Mouse (Mus musculus): Measurements from ENCODE around the gene Btbd6.

GRCm38 (mm10) chr12:112943669-112944068 is 32.6 kb upstream of the Btbd6 start:
- no peak for TF ChIP-seq CTCF (IDR thresholded peaks at IDR 0.05; ENCODE audit: insufficient read depth, low read length)
- TF ChIP-seq POLR2A (IDR thresholded peaks at IDR 0.05; ENCODE audit: borderline replicate concordance, extremely low read depth, low read depth, low read length) = no peak
